Mouse (Mus musculus): Measurements from ENCODE around the gene Ptgis. TPM values are rescaled to one million over a fixed set of nuclear protein-coding genes. Genes with fewer than 3 reads are reported as not detected.
"Not testable (repeated sequence)": the region's sequence is repeated elsewhere in the genome, so short reads cannot be mapped to it uniquely, and the experiment has no call there.

The Ptgis gene
- total RNA-seq, 2 experiments from 2014 or later: 8.0 to 11.1 TPM

- intact Hi-C loops (cut with DNase I; ENCODE audit: low total_unique reads): loop anchor here (5.0 kb wide), 1 partner anchor 132 kb away; no protein-coding TSS in a partner anchor
- DNase-seq: not testable (repeated sequence)
Measured at GRCm38 (mm10) chr2:167204686-167205085, 35.7 kb downstream of the Ptgis start.

- DNase-seq: no peak
- intact Hi-C loops (cut with DNase I; ENCODE audit: low total_unique reads): loop anchor here (5.0 kb wide), 1 partner anchor 131 kb away; no protein-coding TSS in a partner anchor
Measured at GRCm38 (mm10) chr2:167203505-167204166, 36.8 kb downstream of the Ptgis start.

GRCm38 (mm10) chr2:167201463-167202291 lies 38.7 kb downstream of the Ptgis start:
- intact Hi-C loops (cut with DNase I; ENCODE audit: low total_unique reads): loop anchor here (5.0 kb wide), 1 partner anchor 129 kb away; no protein-coding TSS in a partner anchor
- no peak for DNase-seq

- intact Hi-C loops (cut with DNase I; ENCODE audit: low total_unique reads): no loop called here
- no peak for DNase-seq
Measured at GRCm38 (mm10) chr2:167198660-167199427, 41.6 kb downstream of the Ptgis start.

- intact Hi-C loops (cut with DNase I; ENCODE audit: low total_unique reads): loop anchor here (5.0 kb wide), 1 partner anchor 81 kb away; no protein-coding TSS in a partner anchor
- no peak for DNase-seq
Measured at GRCm38 (mm10) chr2:167193361-167193760, 47.0 kb downstream of the Ptgis start.

- DNase-seq: peak; percentile 80
- intact Hi-C loops (cut with DNase I; ENCODE audit: low total_unique reads): loop anchor here (5.0 kb wide), 1 partner anchor 78 kb away; no protein-coding TSS in a partner anchor
Measured at GRCm38 (mm10) chr2:167190076-167190399, 50.4 kb downstream of the Ptgis start, which contains the start of gene Kcnb1. Gene Kcnb1 (minus strand): TSS chr2:167190155.

- intact Hi-C loops (cut with DNase I; ENCODE audit: low total_unique reads): loop anchor here (5.0 kb wide), 1 partner anchor 77 kb away; no protein-coding TSS in a partner anchor
- peak; percentile 31 for DNase-seq
Measured at GRCm38 (mm10) chr2:167189291-167190075, 50.9 kb downstream of the Ptgis start.

GRCm38 (mm10) chr2:167188315-167189207 lies 51.8 kb downstream of the Ptgis start:
- DNase-seq: peak; percentile 89
- intact Hi-C loops (cut with DNase I; ENCODE audit: low total_unique reads): no loop called here

GRCm38 (mm10) chr2:167187119-167187518 lies 53.3 kb downstream of the Ptgis start:
- peak; percentile 71 for DNase-seq
- intact Hi-C loops (cut with DNase I; ENCODE audit: low total_unique reads): no loop called here

- intact Hi-C loops (cut with DNase I; ENCODE audit: low total_unique reads): no loop called here
Measured at GRCm38 (mm10) chr2:167186544-167186943, 53.9 kb downstream of the Ptgis start.

GRCm38 (mm10) chr2:167186003-167186402 lies 54.4 kb downstream of the Ptgis start:
- intact Hi-C loops (cut with DNase I; ENCODE audit: low total_unique reads): no loop called here
- no peak for DNase-seq

More at GRCm38 (mm10) chr2:167186544-167186943, 53.9 kb downstream of the Ptgis start:
- no peak for DNase-seq

GRCm38 (mm10) chr2:167185432-167185831 lies 55.0 kb downstream of the Ptgis start:
- intact Hi-C loops (cut with DNase I; ENCODE audit: low total_unique reads): no loop called here
- no peak for DNase-seq

GRCm38 (mm10) chr2:167181662-167182389 lies 58.6 kb downstream of the Ptgis start:
- DNase-seq: no peak
- intact Hi-C loops (cut with DNase I; ENCODE audit: low total_unique reads): no loop called here

GRCm38 (mm10) chr2:167181096-167181495 lies 59.3 kb downstream of the Ptgis start:
- intact Hi-C loops (cut with DNase I; ENCODE audit: low total_unique reads): no loop called here
- no peak for DNase-seq

GRCm38 (mm10) chr2:167179301-167179700 lies 61.1 kb downstream of the Ptgis start:
- no peak for DNase-seq
- intact Hi-C loops (cut with DNase I; ENCODE audit: low total_unique reads): no loop called here

GRCm38 (mm10) chr2:167177231-167177641 lies 63.2 kb downstream of the Ptgis start:
- no peak for DNase-seq
- intact Hi-C loops (cut with DNase I; ENCODE audit: low total_unique reads): no loop called here

- intact Hi-C loops (cut with DNase I; ENCODE audit: low total_unique reads): no loop called here
- DNase-seq: no peak
Measured at GRCm38 (mm10) chr2:167175284-167175683, 65.1 kb downstream of the Ptgis start.

All from gastrocnemius, postnatal 14 days (tissue).